Mouse (Mus musculus) small intestine, adult 2 months (tissue): ENCODE data around the gene Pycr1. TPM values are rescaled to one million over a fixed set of nuclear protein-coding genes. Genes with fewer than 3 reads are reported as not detected.

ENCODE experiments used
- H3K27ac ChIP-seq: fragments of 200-500 bp; 2 replicates; pipeline ENCODE4 v1.5.1; 2012; ENCODE audit warnings: low read depth, low read length, control low read depth, inconsistent platforms; ENCODE audit not compliant: insufficient read depth
- H3K27me3 ChIP-seq: fragments of 200-500 bp; 2 replicates; pipeline ENCODE4 v1.6.1; 2012; ENCODE audit warnings: mild to moderate bottlenecking, moderate library complexity, low read length, inconsistent platforms; ENCODE audit not compliant: control insufficient read depth, insufficient read depth
- H3K36me3 ChIP-seq: fragments of 200-500 bp; 2 replicates; pipeline ENCODE4 v1.6.1; 2012; ENCODE audit warnings: mild to moderate bottlenecking, low read length, control low read depth, inconsistent platforms; ENCODE audit not compliant: control insufficient read depth, insufficient read depth
- H3K4me1 ChIP-seq: fragments of 200-500 bp; 2 replicates; pipeline ENCODE4 v1.6.1; 2012; ENCODE audit warnings: low read length, inconsistent platforms, mixed read lengths; ENCODE audit not compliant: control insufficient read depth, insufficient read depth, insufficient read length
- H3K4me3 ChIP-seq: fragments of 200-500 bp; 2 replicates; pipeline ENCODE4 v1.5.1; 2012; ENCODE audit warnings: low read depth, mild to moderate bottlenecking, control low read depth, inconsistent platforms, low read length, moderate library complexity
- CTCF ChIP-seq: fragments of 200-500 bp; IDR thresholded peaks from 2 replicates; pipeline ENCODE4 v1.5.1; 2012; ENCODE audit warnings: low read depth, mild to moderate bottlenecking, control low read depth, inconsistent platforms, low read length, moderate library complexity, mixed read lengths; ENCODE audit not compliant: insufficient replicate concordance, insufficient read length; ENCODE audit errors: extremely low read depth
- POLR2A ChIP-seq: fragments of 200-500 bp; IDR thresholded peaks from 2 replicates; pipeline ENCODE4 v1.6.1; 2012; ENCODE audit warnings: low read depth, mild to moderate bottlenecking, control low read depth, inconsistent platforms, low read length, moderate library complexity
- WGBS: fragments of 180-500 bp; shearing (Covaris S2); methylation state at CpG from one replicate; pipeline ENCODE4 v1.1.7; 2018; 5-methylcytosine and 5-hydroxymethylcytosine counted together
- polyA plus RNA-seq: library from polyadenylated mRNA; depleted of rRNA; stranded (reverse); fragments of >200 nt; gene quantifications from 2 replicates; pipeline ENCODE4 v1.2.3, GENCODE M21; 2012

Gene Pycr1
- polyA plus RNA-seq, 1 experiment, result 19.9 TPM

GRCm38 (mm10) chr11:120630881-120631725 is 12.5 kb downstream of the Pycr1 start:
- WGBS, result 13% methylated on average over 7 of the region's 7 CpGs
- H3K27me3 ChIP-seq, result no peaks in the 10 kb centered on the region
- peak overlapping the region; percentile 92 for H3K27ac ChIP-seq
- H3K4me3 ChIP-seq, result peak overlapping the region; percentile 53
- TF ChIP-seq POLR2A (no peak), CTCF (no peak)
- H3K36me3 ChIP-seq, result peaks cover 11% of the 10 kb centered on the region
- H3K4me1 ChIP-seq, result peaks cover 39% of the 10 kb centered on the region

- Histone ChIP-seq H3K36me3 (peaks cover 11% of the 10 kb centered on the region), H3K4me1 (peaks cover 39% of the 10 kb centered on the region), H3K27me3 (no peaks in the 10 kb centered on the region), H3K4me3 (peak overlapping the region; percentile 53), H3K27ac (peak overlapping the region; percentile 92)
- TF ChIP-seq POLR2A, result no peak
- no peak for TF ChIP-seq CTCF
- 28% methylated on average over 5 of the region's 5 CpGs for WGBS
These were observed 13.1 kb downstream of the Pycr1 start for GRCm38 (mm10) chr11:120630401-120630871.

- WGBS, result 16% methylated on average over 7 of the region's 7 CpGs
- Histone ChIP-seq H3K27ac (peak overlapping the region; percentile 92), H3K4me3 (peak overlapping the region; percentile 53), H3K4me1 (peaks cover 43% of the 10 kb centered on the region), H3K36me3 (peaks cover 11% of the 10 kb centered on the region), H3K27me3 (no peaks in the 10 kb centered on the region)
- TF ChIP-seq POLR2A (no peak), CTCF (no peak)
These were observed 13.7 kb downstream of the Pycr1 start for GRCm38 (mm10) chr11:120629911-120630310.

GRCm38 (mm10) chr11:120629341-120629730 is 14.2 kb downstream of the Pycr1 start:
- Histone ChIP-seq H3K36me3 (peaks cover 11% of the 10 kb centered on the region), H3K27ac (peak overlapping the region; percentile 92), H3K4me3 (peak overlapping the region; percentile 53), H3K4me1 (peaks cover 42% of the 10 kb centered on the region), H3K27me3 (no peaks in the 10 kb centered on the region)
- no peak; the same call in 1 of the 2 replicates for TF ChIP-seq POLR2A
- no peak for TF ChIP-seq CTCF
- 52% methylated on average over 23 of the region's 23 CpGs for WGBS

GRCm38 (mm10) chr11:120628601-120629340 is 14.8 kb downstream of the Pycr1 start:
- peaks cover 36% of the 10 kb centered on the region for H3K4me1 ChIP-seq
- no peaks in the 10 kb centered on the region for H3K27me3 ChIP-seq
- no peak for TF ChIP-seq CTCF
- no peak for TF ChIP-seq POLR2A
- no peak overlapping the region for H3K27ac ChIP-seq
- 90% methylated on average over 23 of the region's 23 CpGs for WGBS
- peaks cover 11% of the 10 kb centered on the region for H3K36me3 ChIP-seq
- H3K4me3 ChIP-seq, result peak overlapping the region; percentile 53

- no peaks in the 10 kb centered on the region for H3K27me3 ChIP-seq
- H3K4me3 ChIP-seq, result peak overlapping the region; percentile 2; the same call in 1 of the 2 replicates
- WGBS, result 76% methylated on average over 22 of the region's 22 CpGs
- TF ChIP-seq POLR2A (no peak), CTCF (no peak)
- H3K4me1 ChIP-seq, result peaks cover 36% of the 10 kb centered on the region
- no peak overlapping the region; the same call in 1 of the 2 replicates for H3K27ac ChIP-seq
- H3K36me3 ChIP-seq, result peaks cover 21% of the 10 kb centered on the region
These were observed 15.9 kb downstream of the Pycr1 start for GRCm38 (mm10) chr11:120627468-120628300.

GRCm38 (mm10) chr11:120626785-120627467 is 16.6 kb downstream of the Pycr1 start:
- no peak overlapping the region for H3K4me3 ChIP-seq
- TF ChIP-seq POLR2A (no peak), CTCF (no peak)
- no peak overlapping the region for H3K27ac ChIP-seq
- WGBS, result 86% methylated on average over 11 of the region's 11 CpGs
- no peaks in the 10 kb centered on the region for H3K27me3 ChIP-seq
- H3K4me1 ChIP-seq, result peaks cover 36% of the 10 kb centered on the region
- peaks cover 27% of the 10 kb centered on the region for H3K36me3 ChIP-seq
